Mouse (Mus musculus) cerebellum, adult 2 months (tissue): ENCODE results near the gene Mettl9.

Experiments used
- CTCF ChIP-seq: fragments of 200-500 bp; IDR thresholded peaks from 2 replicates; pipeline ENCODE4 v1.5.1; 2011; ENCODE audit warnings: low read depth, mild to moderate bottlenecking, control low read depth, low read length, moderate library complexity, borderline replicate concordance; ENCODE audit not compliant: insufficient read depth
- POLR2A ChIP-seq: fragments of 200-500 bp; IDR thresholded peaks from 2 replicates; pipeline ENCODE4 v1.6.1; 2011; ENCODE audit warnings: low read length, control low read depth, borderline replicate concordance; ENCODE audit not compliant: insufficient read depth

DNA sequence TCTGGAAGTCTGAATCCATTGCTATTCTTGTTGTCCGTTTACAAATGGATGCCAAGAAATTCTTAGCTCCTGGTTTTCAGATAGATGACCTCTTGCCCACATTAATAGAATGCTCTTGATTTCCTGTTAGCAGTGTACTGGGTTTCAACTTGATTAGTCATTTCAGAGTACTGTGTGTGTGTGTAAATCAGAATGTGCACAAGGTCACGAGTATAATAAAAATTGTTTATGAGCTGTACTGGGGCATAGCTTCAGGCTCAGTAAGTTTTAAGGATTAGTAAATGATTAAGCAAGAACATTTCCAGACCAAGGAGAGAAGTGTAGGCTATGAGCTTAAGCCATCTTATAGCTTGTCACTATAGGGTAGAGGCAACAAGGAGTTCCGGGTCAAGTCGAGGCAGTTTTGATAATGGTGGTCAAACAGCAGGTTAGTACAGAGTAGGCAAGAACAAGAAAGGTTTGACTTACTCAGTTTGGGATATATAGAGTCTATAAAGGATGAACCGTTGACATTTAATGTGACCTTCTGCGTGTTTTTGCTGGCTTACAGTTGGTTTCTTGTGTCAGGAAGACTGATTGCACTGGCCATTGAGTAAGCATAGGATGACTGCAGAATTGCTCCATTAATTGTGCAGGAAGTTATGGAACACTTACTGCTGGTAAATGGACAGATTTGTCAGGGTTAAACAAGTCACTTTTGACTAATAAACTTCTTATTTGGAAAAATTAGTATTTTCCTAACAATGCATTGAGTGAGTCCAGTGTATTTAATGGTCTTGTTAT is 11.6 kb downstream of the Mettl9 start:
- no peak for TF ChIP-seq CTCF
- no peak for TF ChIP-seq POLR2A
